Mouse (Mus musculus): Measurements from ENCODE around the gene Ppp1r14c. TPM values are rescaled to one million over a fixed set of nuclear protein-coding genes. Genes with fewer than 3 reads are reported as not detected.

Gene Ppp1r14c
- polyA plus RNA-seq, 1 experiment from 2014 or later, result 0.08 TPM

- Histone ChIP-seq H3K27me3 (ENCODE audit: insufficient read depth, low read length) (no peaks in the 10 kb centered on the region), H3K9ac (replicated peaks) (no peak overlapping the region), H3K36me3 (replicated peaks; ENCODE audit: insufficient read depth, low read length) (no peaks in the 10 kb centered on the region), H3K4me2 (ENCODE audit: low read depth, low read length) (no peak overlapping the region), H3K4me3 (ENCODE audit: low read depth, low read length) (no peak overlapping the region), H3K4me1 (ENCODE audit: insufficient read depth) (no peaks in the 10 kb centered on the region), H3K27ac (ENCODE audit: low read depth) (no peak overlapping the region), H3K9me3 (ENCODE audit: low read length) (no peaks in the 10 kb centered on the region)
- WGBS (ENCODE audit: insufficient replicate concordance), result 24% methylated on average over 2 of the region's 2 CpGs
- DNase-seq, result no peak
- TF ChIP-seq EP300 (IDR thresholded peaks at IDR 0.05; ENCODE audit: low read depth), result no peak
- no peak for TF ChIP-seq CTCF (IDR thresholded peaks at IDR 0.05; ENCODE audit: low read depth)
- no peak for ATAC-seq
These were observed 28.4 kb upstream of the Ppp1r14c start for GRCm38 (mm10) chr10:3337330-3337901.

- H3K4me1 ChIP-seq (ENCODE audit: insufficient read depth), result no peaks in the 10 kb centered on the region
- no peak overlapping the region for H3K4me2 ChIP-seq (ENCODE audit: low read depth, low read length)
- no peak overlapping the region for H3K9ac ChIP-seq (replicated peaks)
- no peak for DNase-seq
- TF ChIP-seq CTCF (IDR thresholded peaks at IDR 0.05; ENCODE audit: low read depth) (no peak), EP300 (IDR thresholded peaks at IDR 0.05; ENCODE audit: low read depth) (no peak)
- no peaks in the 10 kb centered on the region for H3K9me3 ChIP-seq (ENCODE audit: low read length)
- no peak overlapping the region for H3K4me3 ChIP-seq (ENCODE audit: low read depth, low read length)
- H3K27me3 ChIP-seq (ENCODE audit: insufficient read depth, low read length), result no peaks in the 10 kb centered on the region
- 63% methylated on average over 5 of the region's 5 CpGs for WGBS (ENCODE audit: insufficient replicate concordance)
- no peak for ATAC-seq
- H3K36me3 ChIP-seq (replicated peaks; ENCODE audit: insufficient read depth, low read length), result no peaks in the 10 kb centered on the region
- no peak overlapping the region for H3K27ac ChIP-seq (ENCODE audit: low read depth)
These were observed 20.2 kb upstream of the Ppp1r14c start for GRCm38 (mm10) chr10:3345706-3346105.

GRCm38 (mm10) chr10:3359531-3359930 is 6.3 kb upstream of the Ppp1r14c start:
- Histone ChIP-seq H3K27me3 (ENCODE audit: insufficient read depth, low read length) (no peaks in the 10 kb centered on the region), H3K4me3 (ENCODE audit: low read depth, low read length) (no peak overlapping the region), H3K9ac (replicated peaks) (no peak overlapping the region), H3K27ac (ENCODE audit: low read depth) (no peak overlapping the region), H3K4me2 (ENCODE audit: low read depth, low read length) (no peak overlapping the region), H3K9me3 (ENCODE audit: low read length) (no peaks in the 10 kb centered on the region), H3K4me1 (ENCODE audit: insufficient read depth) (no peaks in the 10 kb centered on the region), H3K36me3 (replicated peaks; ENCODE audit: insufficient read depth, low read length) (no peaks in the 10 kb centered on the region)
- WGBS (ENCODE audit: insufficient replicate concordance), result 64% methylated on average over 1 of the region's 1 CpGs
- TF ChIP-seq EP300 (IDR thresholded peaks at IDR 0.05; ENCODE audit: low read depth), result no peak
- ATAC-seq, result no peak
- no peak for DNase-seq

GRCm38 (mm10) chr10:3365671-3366035 is 204 bp upstream of the Ppp1r14c start:
- no peak overlapping the region for H3K27ac ChIP-seq (ENCODE audit: low read depth)
- DNase-seq (no peak), ATAC-seq (no peak)
- no peaks in the 10 kb centered on the region for H3K36me3 ChIP-seq (replicated peaks; ENCODE audit: insufficient read depth, low read length)
- H3K4me3 ChIP-seq (ENCODE audit: low read depth, low read length), result peak overlapping the region; percentile 51; the same call in 1 of the 2 replicates
- peaks cover 32% of the 10 kb centered on the region for H3K27me3 ChIP-seq (ENCODE audit: insufficient read depth, low read length)
- no peak overlapping the region for H3K9ac ChIP-seq (replicated peaks)
- peak overlapping the region; percentile 80 for H3K4me2 ChIP-seq (ENCODE audit: low read depth, low read length)
- 0 out of 2 replicates have a peak, but pooled peaks cover 5% of the 10 kb centered on the region for H3K4me1 ChIP-seq (ENCODE audit: insufficient read depth)
- no peak for TF ChIP-seq CTCF (IDR thresholded peaks at IDR 0.05; ENCODE audit: low read depth)
- no peaks in the 10 kb centered on the region for H3K9me3 ChIP-seq (ENCODE audit: low read length)
- 35% methylated on average over 5 of the region's 5 CpGs for WGBS (ENCODE audit: insufficient replicate concordance)

- no peak for DNase-seq
- H3K9ac ChIP-seq (replicated peaks), result no peak overlapping the region
- H3K27ac ChIP-seq (ENCODE audit: low read depth), result no peak overlapping the region
- no peak for ATAC-seq
- H3K4me3 ChIP-seq (ENCODE audit: low read depth, low read length), result peak overlapping the region; percentile 51
- H3K4me2 ChIP-seq (ENCODE audit: low read depth, low read length), result peak overlapping the region; percentile 80
- H3K4me1 ChIP-seq (ENCODE audit: insufficient read depth), result 0 out of 2 replicates have a peak, but pooled peaks cover 5% of the 10 kb centered on the region
- 3% methylated on average over 26 of the region's 26 CpGs for WGBS (ENCODE audit: insufficient replicate concordance)
- no peak for TF ChIP-seq EP300 (IDR thresholded peaks at IDR 0.05; ENCODE audit: low read depth)
- TF ChIP-seq CTCF (IDR thresholded peaks at IDR 0.05; ENCODE audit: low read depth), result no peak
- no peaks in the 10 kb centered on the region for H3K36me3 ChIP-seq (replicated peaks; ENCODE audit: insufficient read depth, low read length)
- peaks cover 32% of the 10 kb centered on the region for H3K27me3 ChIP-seq (ENCODE audit: insufficient read depth, low read length)
- no peaks in the 10 kb centered on the region for H3K9me3 ChIP-seq (ENCODE audit: low read length)
These were observed 1.1 kb downstream of the Ppp1r14c start for GRCm38 (mm10) chr10:3366870-3367431.

- Histone ChIP-seq H3K27me3 (ENCODE audit: insufficient read depth, low read length) (peaks cover 32% of the 10 kb centered on the region), H3K4me3 (ENCODE audit: low read depth, low read length) (no peak overlapping the region), H3K9me3 (ENCODE audit: low read length) (no peaks in the 10 kb centered on the region), H3K4me2 (ENCODE audit: low read depth, low read length) (no peak overlapping the region), H3K36me3 (replicated peaks; ENCODE audit: insufficient read depth, low read length) (no peaks in the 10 kb centered on the region), H3K4me1 (ENCODE audit: insufficient read depth) (0 out of 2 replicates have a peak, but pooled peaks cover 5% of the 10 kb centered on the region), H3K9ac (replicated peaks) (no peak overlapping the region), H3K27ac (ENCODE audit: low read depth) (no peak overlapping the region)
- WGBS (ENCODE audit: insufficient replicate concordance), result 26% methylated on average over 11 of the region's 11 CpGs
- ATAC-seq, result no peak
- TF ChIP-seq CTCF (IDR thresholded peaks at IDR 0.05; ENCODE audit: low read depth) (no peak), EP300 (IDR thresholded peaks at IDR 0.05; ENCODE audit: low read depth) (no peak)
- DNase-seq, result no peak
These were observed 1.6 kb downstream of the Ppp1r14c start for GRCm38 (mm10) chr10:3367440-3367839.

All from liver, postnatal 0 days (tissue).